ENCODE assay signal across 14 mouse cellular contexts in genomic region chr6:53909986-53910385, GRCm38 (mm10).
"Had no signal": no experiment of that assay in that cellular context is flagged by ENCODE, and none has a peak within 500 bp of the region (broad histone marks: within the 10 kb centered on the region; RNA-seq: fewer than 3 reads in every experiment).

No protein-coding gene starts in this region.

- H3K4me2 ChIP-seq: liver, embryonic 11.5 days; liver, embryonic 15.5 days; midbrain, embryonic 12.5 days; stomach, embryonic 15.5 days had no signal

- H3K9me3 ChIP-seq: liver, embryonic 15.5 days; midbrain, embryonic 12.5 days; stomach, embryonic 15.5 days had no signal

- ATAC-seq: intestine, postnatal 0 days; lung, postnatal 0 days; midbrain, embryonic 16.5 days had no signal

- H3K27me3 ChIP-seq: liver, embryonic 15.5 days; stomach, embryonic 15.5 days had no signal

- H3K4me3 ChIP-seq: liver, embryonic 15.5 days; midbrain, embryonic 12.5 days; stomach, embryonic 15.5 days had no signal

- H3K36me3 ChIP-seq: liver, embryonic 15.5 days; midbrain, embryonic 12.5 days; stomach, embryonic 15.5 days had no signal

- H3K27ac ChIP-seq: liver, embryonic 15.5 days; midbrain, embryonic 12.5 days; stomach, embryonic 15.5 days had no signal

- H3K9ac ChIP-seq: liver, embryonic 15.5 days; midbrain, embryonic 12.5 days; stomach, embryonic 15.5 days had no signal

- DNase-seq: kidney, adult 9 months; kidney, postnatal 4 days; left cerebral cortex, postnatal 4 days; lung, adult 2 months; lung, postnatal 4 days; thymus, adult 2 months; thymus, postnatal 25 days had no signal
